Comparison of ENCODE assay signal across 22 mouse cellular contexts in genomic region chr14:55833126-55833525, GRCm38 (mm10). TPM values are rescaled to one million over a fixed set of nuclear protein-coding genes. Genes with fewer than 3 reads are reported as not detected.
DNase-seq lines count a peak whose midpoint lies in the region; ATAC-seq lines count a peak whose summit lies in the region.
"Had no signal": no experiment of that assay in that cellular context is flagged by ENCODE, and none has a peak within 500 bp of the region (broad histone marks: within the 10 kb centered on the region; RNA-seq: fewer than 3 reads in every experiment).

No protein-coding gene starts in this region.

- H3K9ac ChIP-seq in embryonic facial prominence, embryonic 13.5 days = no peak overlapping the region
- H3K9ac ChIP-seq in midbrain, embryonic 13.5 days (replicated peaks) = 0 out of 2 replicates have a peak overlapping the region, but pooled peaks have one; percentile 23
- no peak overlapping the region for H3K9ac ChIP-seq in midbrain, embryonic 15.5 days
- no peak overlapping the region for H3K9ac ChIP-seq in limb, embryonic 12.5 days (replicated peaks)
- H3K9ac ChIP-seq: embryonic facial prominence, embryonic 15.5 days; forebrain, embryonic 12.5 days; forebrain, embryonic 15.5 days; hindbrain, embryonic 14.5 days had no signal

- ATAC-seq in embryonic facial prominence, embryonic 13.5 days (ENCODE audit: insufficient number of reproducible peaks, insufficient read depth, low FRiP score, low TSS enrichment, low read depth) = no peak
- ATAC-seq in midbrain, embryonic 13.5 days = no peak
- no peak for ATAC-seq in midbrain, embryonic 15.5 days (replicated peaks)
- ATAC-seq in limb, embryonic 12.5 days (ENCODE audit: insufficient number of reproducible peaks, insufficient read depth, low FRiP score, low TSS enrichment, low read depth) = no peak
- ATAC-seq: forebrain, embryonic 15.5 days; hindbrain, postnatal 0 days; inflammation-experienced regulatory T-cells, adult 6 months had no signal

- H3K36me3 ChIP-seq in embryonic facial prominence, embryonic 13.5 days = peaks cover 63% of the 10 kb centered on the region
- H3K36me3 ChIP-seq in embryonic facial prominence, embryonic 10.5 days (replicated peaks) = peaks cover 60% of the 10 kb centered on the region
- no peaks in the 10 kb centered on the region for H3K36me3 ChIP-seq in midbrain, embryonic 13.5 days
- no peaks in the 10 kb centered on the region for H3K36me3 ChIP-seq in midbrain, embryonic 15.5 days (replicated peaks)
- peaks cover 58% of the 10 kb centered on the region for H3K36me3 ChIP-seq in limb, embryonic 12.5 days
- H3K36me3 ChIP-seq in hindbrain, embryonic 10.5 days = peaks cover 29% of the 10 kb centered on the region
- H3K36me3 ChIP-seq: forebrain, embryonic 15.5 days had no signal

- peaks cover 68% of the 10 kb centered on the region for H3K4me1 ChIP-seq in embryonic facial prominence, embryonic 13.5 days
- H3K4me1 ChIP-seq in embryonic facial prominence, embryonic 10.5 days = peaks cover 66% of the 10 kb centered on the region
- H3K4me1 ChIP-seq in midbrain, embryonic 13.5 days (replicated peaks) = no peaks in the 10 kb centered on the region
- H3K4me1 ChIP-seq in midbrain, embryonic 15.5 days = no peaks in the 10 kb centered on the region
- peaks cover 54% of the 10 kb centered on the region for H3K4me1 ChIP-seq in limb, embryonic 12.5 days (replicated peaks)
- H3K4me1 ChIP-seq in hindbrain, embryonic 10.5 days (replicated peaks) = peaks cover 29% of the 10 kb centered on the region
- H3K4me1 ChIP-seq: forebrain, embryonic 12.5 days; forebrain, embryonic 15.5 days had no signal

- H3K4me3 ChIP-seq in embryonic facial prominence, embryonic 13.5 days = no peak overlapping the region
- H3K4me3 ChIP-seq in embryonic facial prominence, embryonic 10.5 days = no peak overlapping the region
- no peak overlapping the region for H3K4me3 ChIP-seq in midbrain, embryonic 13.5 days (replicated peaks)
- no peak overlapping the region for H3K4me3 ChIP-seq in midbrain, embryonic 15.5 days
- H3K4me3 ChIP-seq in limb, embryonic 12.5 days (replicated peaks) = no peak overlapping the region
- no peak overlapping the region for H3K4me3 ChIP-seq in hindbrain, embryonic 10.5 days
- H3K4me3 ChIP-seq: embryonic facial prominence, embryonic 15.5 days; forebrain, embryonic 12.5 days; forebrain, embryonic 15.5 days had no signal

- H3K27ac ChIP-seq in embryonic facial prominence, embryonic 13.5 days = peak overlapping the region; percentile 30
- H3K27ac ChIP-seq in embryonic facial prominence, embryonic 10.5 days (replicated peaks) = no peak overlapping the region
- no peak overlapping the region for H3K27ac ChIP-seq in midbrain, embryonic 13.5 days
- H3K27ac ChIP-seq in midbrain, embryonic 15.5 days = no peak overlapping the region
- peak overlapping the region; percentile 53; the same call in 1 of the 2 replicates for H3K27ac ChIP-seq in limb, embryonic 12.5 days
- H3K27ac ChIP-seq in hindbrain, embryonic 10.5 days = no peak overlapping the region
- H3K27ac ChIP-seq: forebrain, embryonic 12.5 days; forebrain, embryonic 15.5 days; hindbrain, embryonic 14.5 days; hindbrain, postnatal 0 days had no signal

- no peak for DNase-seq in embryonic facial prominence, embryonic 10.5 days (ENCODE audit: low spot score)
- DNase-seq in hindbrain, embryonic 10.5 days (ENCODE audit: low spot score) = no peak
- DNase-seq in spleen, postnatal 10 days (ENCODE audit: low spot score in 2 of 2) = no peak
- DNase-seq: adrenal gland, adult 2 months; adrenal gland, postnatal 14 days; cerebellum, adult 11 months; cerebellum, adult 2 months; cerebellum, adult 9-11 months; cerebellum, postnatal 25 days; gastrocnemius, postnatal 25 days; heart, postnatal 36 days had no signal

- WGBS in embryonic facial prominence, embryonic 13.5 days = 86% methylated on average over 4 of the region's 4 CpGs
- 86% methylated on average over 4 of the region's 4 CpGs for WGBS in embryonic facial prominence, embryonic 10.5 days
- WGBS in midbrain, embryonic 13.5 days = 90% methylated on average over 4 of the region's 4 CpGs
- WGBS in midbrain, embryonic 15.5 days = 92% methylated on average over 4 of the region's 4 CpGs
- 81% methylated on average over 4 of the region's 4 CpGs for WGBS in limb, embryonic 12.5 days
- WGBS in hindbrain, embryonic 10.5 days = 82% methylated on average over 4 of the region's 4 CpGs

- no peaks in the 10 kb centered on the region for H3K27me3 ChIP-seq in embryonic facial prominence, embryonic 13.5 days
- H3K27me3 ChIP-seq in embryonic facial prominence, embryonic 10.5 days (replicated peaks; ENCODE audit: low read depth, poor library complexity, severe bottlenecking) = 0 out of 2 replicates have a peak, but pooled peaks cover 1% of the 10 kb centered on the region
- H3K27me3 ChIP-seq in midbrain, embryonic 13.5 days = no peaks in the 10 kb centered on the region
- H3K27me3 ChIP-seq in midbrain, embryonic 15.5 days (replicated peaks) = no peaks in the 10 kb centered on the region
- H3K27me3 ChIP-seq in limb, embryonic 12.5 days = no peaks in the 10 kb centered on the region
- peaks cover 7% of the 10 kb centered on the region for H3K27me3 ChIP-seq in hindbrain, embryonic 10.5 days (ENCODE audit: insufficient read depth, poor library complexity, severe bottlenecking)
- H3K27me3 ChIP-seq: embryonic facial prominence, embryonic 15.5 days; forebrain, embryonic 12.5 days; forebrain, embryonic 15.5 days had no signal

- no peaks in the 10 kb centered on the region for H3K9me3 ChIP-seq in embryonic facial prominence, embryonic 13.5 days
- H3K9me3 ChIP-seq in embryonic facial prominence, embryonic 10.5 days = no peaks in the 10 kb centered on the region
- H3K9me3 ChIP-seq in midbrain, embryonic 13.5 days = no peaks in the 10 kb centered on the region
- no peaks in the 10 kb centered on the region for H3K9me3 ChIP-seq in midbrain, embryonic 15.5 days
- H3K9me3 ChIP-seq in limb, embryonic 12.5 days = no peaks in the 10 kb centered on the region
- no peaks in the 10 kb centered on the region for H3K9me3 ChIP-seq in hindbrain, embryonic 10.5 days
- H3K9me3 ChIP-seq: embryonic facial prominence, embryonic 15.5 days; forebrain, embryonic 12.5 days; forebrain, embryonic 15.5 days had no signal

- no peak overlapping the region for H3K4me2 ChIP-seq in embryonic facial prominence, embryonic 13.5 days
- no peak overlapping the region for H3K4me2 ChIP-seq in midbrain, embryonic 13.5 days (replicated peaks)
- H3K4me2 ChIP-seq in midbrain, embryonic 15.5 days = no peak overlapping the region
- no peak overlapping the region for H3K4me2 ChIP-seq in limb, embryonic 12.5 days
- H3K4me2 ChIP-seq: embryonic facial prominence, embryonic 15.5 days; forebrain, embryonic 12.5 days; forebrain, embryonic 15.5 days; heart, embryonic 11.5 days; hindbrain, embryonic 14.5 days had no signal

RNA-seq across cellular contexts. Expression of gene Nfatc4, which starts 10.2 kb away (rescaled TPM):
- 156 and 160 TPM in 2 replicates for polyA plus RNA-seq in embryonic facial prominence, embryonic 13.5 days (2015; fragmentation: Nextera tagmentation; extraction: Ambion mirVana)
- 94.5 and 113 TPM in 2 replicates for polyA plus RNA-seq in embryonic facial prominence, embryonic 10.5 days (2016; fragmentation: Nextera tagmentation; extraction: Ambion mirVana)
- polyA plus RNA-seq in midbrain, embryonic 13.5 days (2015; fragmentation: Nextera tagmentation; extraction: Ambion mirVana) = 7.9 and 8.8 TPM in 2 replicates
- polyA plus RNA-seq in midbrain, embryonic 15.5 days (2015; fragmentation: Nextera tagmentation; extraction: Ambion mirVana) = 8.4 and 10.8 TPM in 2 replicates
- polyA plus RNA-seq in limb, embryonic 12.5 days (2016; fragmentation: Nextera tagmentation; extraction: Ambion mirVana) = 147 and 151 TPM in 2 replicates
- polyA plus RNA-seq in hindbrain, embryonic 10.5 days (2016; fragmentation: Nextera tagmentation; extraction: Ambion mirVana) = 34.0 and 34.6 TPM in 2 replicates
- polyA plus RNA-seq: inflammation-experienced regulatory T-cells, adult 6 months had no signal

RNA-seq across cellular contexts. Expression of gene Nynrin, which starts 20.7 kb away (rescaled TPM):
- polyA plus RNA-seq in embryonic facial prominence, embryonic 13.5 days (2015; fragmentation: Nextera tagmentation; extraction: Ambion mirVana) = 27.8 and 28.1 TPM in 2 replicates
- 36.0 and 38.1 TPM in 2 replicates for polyA plus RNA-seq in embryonic facial prominence, embryonic 10.5 days (2016; fragmentation: Nextera tagmentation; extraction: Ambion mirVana)
- 13.4 and 13.5 TPM in 2 replicates for polyA plus RNA-seq in midbrain, embryonic 13.5 days (2015; fragmentation: Nextera tagmentation; extraction: Ambion mirVana)
- polyA plus RNA-seq in midbrain, embryonic 15.5 days (2015; fragmentation: Nextera tagmentation; extraction: Ambion mirVana) = 12.4 and 13.6 TPM in 2 replicates
- polyA plus RNA-seq in limb, embryonic 12.5 days (2016; fragmentation: Nextera tagmentation; extraction: Ambion mirVana) = 38.9 and 46.0 TPM in 2 replicates
- polyA plus RNA-seq in hindbrain, embryonic 10.5 days (2016; fragmentation: Nextera tagmentation; extraction: Ambion mirVana) = 24.1 and 24.4 TPM in 2 replicates

RNA-seq across cellular contexts. Expression of gene Ripk3, which starts 44.5 kb away (rescaled TPM):
- 41.1 and 44.4 TPM in 2 replicates for polyA plus RNA-seq in embryonic facial prominence, embryonic 13.5 days (2015; fragmentation: Nextera tagmentation; extraction: Ambion mirVana)
- polyA plus RNA-seq in embryonic facial prominence, embryonic 10.5 days (2016; fragmentation: Nextera tagmentation; extraction: Ambion mirVana) = 21.4 and 24.1 TPM in 2 replicates
- 2.3 and 2.4 TPM in 2 replicates for polyA plus RNA-seq in midbrain, embryonic 13.5 days (2015; fragmentation: Nextera tagmentation; extraction: Ambion mirVana)
- polyA plus RNA-seq in midbrain, embryonic 15.5 days (2015; fragmentation: Nextera tagmentation; extraction: Ambion mirVana) = 2.3 and 2.7 TPM in 2 replicates
- 25.2 and 36.4 TPM in 2 replicates for polyA plus RNA-seq in limb, embryonic 12.5 days (2016; fragmentation: Nextera tagmentation; extraction: Ambion mirVana)
- polyA plus RNA-seq in hindbrain, embryonic 10.5 days (2016; fragmentation: Nextera tagmentation; extraction: Ambion mirVana) = 11.9 and 14.4 TPM in 2 replicates

RNA-seq across cellular contexts. Expression of gene Adcy4, which starts 49.2 kb away (rescaled TPM):
- 20.2 and 21.6 TPM in 2 replicates for polyA plus RNA-seq in embryonic facial prominence, embryonic 13.5 days (2015; fragmentation: Nextera tagmentation; extraction: Ambion mirVana)
- 10.7 and 11.4 TPM in 2 replicates for polyA plus RNA-seq in embryonic facial prominence, embryonic 10.5 days (2016; fragmentation: Nextera tagmentation; extraction: Ambion mirVana)
- 4.1 and 4.2 TPM in 2 replicates for polyA plus RNA-seq in midbrain, embryonic 13.5 days (2015; fragmentation: Nextera tagmentation; extraction: Ambion mirVana)
- 5.7 and 6.2 TPM in 2 replicates for polyA plus RNA-seq in midbrain, embryonic 15.5 days (2015; fragmentation: Nextera tagmentation; extraction: Ambion mirVana)
- 17.7 and 19.9 TPM in 2 replicates for polyA plus RNA-seq in limb, embryonic 12.5 days (2016; fragmentation: Nextera tagmentation; extraction: Ambion mirVana)
- polyA plus RNA-seq in hindbrain, embryonic 10.5 days (2016; fragmentation: Nextera tagmentation; extraction: Ambion mirVana) = 7.9 and 10.3 TPM in 2 replicates

RNA-seq across cellular contexts. Expression of gene Cbln3, which starts 51.1 kb away (rescaled TPM):
- polyA plus RNA-seq in embryonic facial prominence, embryonic 13.5 days (2015; fragmentation: Nextera tagmentation; extraction: Ambion mirVana) = 0.28 and 0.30 TPM in 2 replicates
- polyA plus RNA-seq in embryonic facial prominence, embryonic 10.5 days (2016; fragmentation: Nextera tagmentation; extraction: Ambion mirVana) = 0.09 and 0.15 TPM in 2 replicates
- polyA plus RNA-seq in midbrain, embryonic 13.5 days (2015; fragmentation: Nextera tagmentation; extraction: Ambion mirVana) = 0.23 and 0.26 TPM in 2 replicates
- polyA plus RNA-seq in midbrain, embryonic 15.5 days (2015; fragmentation: Nextera tagmentation; extraction: Ambion mirVana) = 0.19 and 0.20 TPM in 2 replicates
- polyA plus RNA-seq in limb, embryonic 12.5 days (2016; fragmentation: Nextera tagmentation; extraction: Ambion mirVana) = 0.20 and 0.21 TPM in 2 replicates
- polyA plus RNA-seq in hindbrain, embryonic 10.5 days (2016; fragmentation: Nextera tagmentation; extraction: Ambion mirVana) = 0.12 and 0.33 TPM in 2 replicates

Comparison
In these comparisons a context has a peak if more than half of its experiments do, and no peak if none do; other contexts are left out.
1. H3K27ac ChIP-seq: peak in embryonic facial prominence, embryonic 13.5 days (single experiment) and limb, embryonic 12.5 days (single experiment); none in embryonic facial prominence, embryonic 10.5 days (single experiment), midbrain, embryonic 13.5 days (single experiment), midbrain, embryonic 15.5 days (single experiment) and hindbrain, embryonic 10.5 days (single experiment).